Mouse (Mus musculus) liver, embryonic 12.5 days (tissue): ENCODE measurements around the gene Elf5. TPM values are rescaled to one million over a fixed set of nuclear protein-coding genes. Genes with fewer than 3 reads are reported as not detected.

Source experiments
- ATAC-seq: fragments of 200-750 bp; cut with Nextera tagmentation; 2 replicates; pipeline ENCODE4 v1.8.0; 2017; ENCODE audit warnings: moderate number of reproducible peaks, mild to moderate bottlenecking, moderate library complexity
- H3K27ac ChIP-seq: fragments of 300-500 bp; sonication (generic); 2 replicates; pipeline ENCODE4 v1.5.1; 2016; ENCODE audit warnings: mild to moderate bottlenecking
- H3K27me3 ChIP-seq: fragments of 300-500 bp; sonication (generic); replicated peaks from 2 replicates; pipeline ENCODE4 v1.6.1; 2016; ENCODE audit warnings: mild to moderate bottlenecking, moderate library complexity
- H3K36me3 ChIP-seq: fragments of 300-500 bp; sonication (generic); 2 replicates; pipeline ENCODE4 v1.6.1; 2016; ENCODE audit warnings: mild to moderate bottlenecking, moderate library complexity
- H3K4me1 ChIP-seq: fragments of 300-500 bp; sonication (generic); 2 replicates; pipeline ENCODE4 v1.6.1; 2016
- H3K4me2 ChIP-seq: fragments of 300-500 bp; sonication (generic); 2 replicates; pipeline ENCODE4 v1.6.1; 2016; ENCODE audit warnings: mild to moderate bottlenecking, moderate library complexity
- H3K4me3 ChIP-seq: fragments of 300-500 bp; sonication (generic); 2 replicates; pipeline ENCODE4 v1.5.1; 2016; ENCODE audit warnings: mild to moderate bottlenecking, moderate library complexity
- H3K9ac ChIP-seq: fragments of 300-500 bp; sonication (generic); 2 replicates; pipeline ENCODE4 v1.6.1; 2016; ENCODE audit warnings: mild to moderate bottlenecking, moderate library complexity
- H3K9me3 ChIP-seq: fragments of 300-500 bp; sonication (generic); replicated peaks from 2 replicates; pipeline ENCODE4 v1.6.1; 2016; ENCODE audit warnings: mild to moderate bottlenecking, moderate library complexity
- WGBS: fragments of 180-500 bp; shearing (Covaris S2); methylation state at CpG from one replicate; pipeline ENCODE4 v1.1.7; 2016; ENCODE audit not compliant: insufficient replicate concordance; 5-methylcytosine and 5-hydroxymethylcytosine counted together
- polyA plus RNA-seq: library from polyadenylated mRNA; unstranded; fragments of >200 nt; fragmentation: Nextera tagmentation; extraction: Ambion mirVana; gene quantifications from 2 replicates; pipeline ENCODE4 v1.2.1, GENCODE M21; 2016

Gene Elf5
- 0.06 TPM in 1 of 2 replicates, not detected in the other for polyA plus RNA-seq

DNA sequence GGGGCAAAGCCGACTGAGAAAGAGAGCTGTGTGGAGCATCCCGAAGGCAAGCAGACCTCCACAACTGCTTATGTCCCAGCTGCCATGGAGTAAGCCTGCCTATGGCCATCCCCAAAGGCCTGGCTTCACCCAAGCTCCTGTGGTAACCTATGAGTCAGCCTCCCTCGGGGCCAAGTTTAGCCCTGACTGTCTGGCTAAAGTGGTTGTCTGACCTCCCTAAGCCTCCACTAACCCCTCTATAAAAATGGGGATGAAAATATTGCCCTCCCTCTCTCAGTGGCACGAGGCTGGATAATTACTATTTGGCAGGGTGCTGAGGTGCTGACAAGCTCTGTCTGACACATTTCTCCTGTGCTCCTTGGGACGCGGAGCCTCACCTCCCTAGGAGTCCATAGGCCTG is at the start of gene Elf5:
Gene Elf5 (plus strand): TSS at position 341 of the 400 bp plus-strand sequence.
- no peaks in the 10 kb centered on the region for H3K27me3 ChIP-seq
- no peaks in the 10 kb centered on the region for H3K9me3 ChIP-seq
- ATAC-seq, result no peak
- no peaks in the 10 kb centered on the region for H3K36me3 ChIP-seq
- no peak within 1 kb of the TSS for H3K4me2 ChIP-seq
- WGBS, result 66% methylated on average over 6 of the region's 6 CpGs
- H3K4me3 ChIP-seq, result no peak within 1 kb of the TSS
- H3K4me1 ChIP-seq, result no peaks in the 10 kb centered on the region
- no peak within 1 kb of the TSS for H3K27ac ChIP-seq
- no peak within 1 kb of the TSS for H3K9ac ChIP-seq

DNA sequence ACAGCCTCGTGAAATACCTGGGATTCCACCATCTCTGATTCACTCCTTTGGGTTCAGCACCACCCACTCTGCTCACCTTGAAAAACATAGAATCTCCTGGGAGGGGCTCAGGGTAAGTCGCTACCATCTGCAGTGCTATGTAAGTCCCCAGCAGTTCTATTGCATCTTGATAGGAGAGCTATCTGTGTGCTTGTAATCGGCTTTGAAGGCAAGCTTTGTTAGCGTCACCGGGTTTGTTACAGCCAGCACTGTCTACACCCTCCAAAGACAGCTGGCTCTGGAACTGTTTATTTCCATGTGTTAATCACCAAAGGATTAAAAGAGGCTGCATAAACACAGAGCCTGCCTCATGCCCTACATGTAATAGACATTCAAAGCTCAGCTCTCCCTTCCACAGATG is 38.9 kb upstream of the Elf5 start:
- H3K9ac ChIP-seq, result no peak overlapping the region
- H3K4me1 ChIP-seq, result no peaks in the 10 kb centered on the region
- H3K36me3 ChIP-seq, result no peaks in the 10 kb centered on the region
- no peak overlapping the region for H3K27ac ChIP-seq
- no peaks in the 10 kb centered on the region for H3K9me3 ChIP-seq
- H3K4me2 ChIP-seq, result no peak overlapping the region
- H3K27me3 ChIP-seq, result no peaks in the 10 kb centered on the region
- WGBS, result 60% methylated on average over 5 of the region's 5 CpGs
- ATAC-seq, result no peak
- H3K4me3 ChIP-seq, result no peak overlapping the region

DNA sequence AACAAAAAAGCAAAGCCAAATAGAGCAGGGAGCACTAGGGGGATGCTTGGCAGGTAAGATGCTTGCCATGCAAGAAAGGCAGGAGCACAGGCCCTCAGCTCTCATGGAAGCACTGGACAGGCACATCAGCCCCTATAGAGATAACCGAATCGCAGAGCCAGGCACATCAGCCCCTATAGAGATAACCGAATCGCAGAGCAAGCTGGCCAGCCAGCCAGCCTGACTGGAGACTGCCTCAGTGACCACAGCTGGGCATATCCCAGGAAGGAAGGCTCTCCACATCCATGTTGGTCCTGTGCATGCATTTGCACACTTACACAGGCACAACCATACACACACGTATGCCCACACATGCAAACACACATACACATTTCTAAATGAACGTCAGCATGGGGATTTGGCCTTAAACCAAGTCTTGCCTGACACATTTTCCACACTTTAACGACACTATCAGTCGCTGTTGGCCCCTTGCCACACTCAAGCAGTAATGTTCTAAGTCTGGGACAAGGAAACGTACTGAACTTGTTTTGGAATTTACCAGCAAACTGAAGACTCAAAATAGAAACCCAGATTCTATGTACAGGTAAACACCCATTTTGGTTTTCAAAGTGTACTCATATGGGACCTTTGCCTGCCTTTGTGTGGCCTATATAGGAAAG is 31.9 kb upstream of the Elf5 start:
- 55% methylated on average over 9 of the region's 9 CpGs for WGBS
- Histone ChIP-seq H3K27me3 (no peaks in the 10 kb centered on the region), H3K4me1 (no peaks in the 10 kb centered on the region), H3K9me3 (no peaks in the 10 kb centered on the region), H3K4me3 (no peak overlapping the region), H3K4me2 (no peak overlapping the region), H3K27ac (no peak overlapping the region), H3K9ac (no peak overlapping the region), H3K36me3 (no peaks in the 10 kb centered on the region)
- no peak for ATAC-seq

DNA sequence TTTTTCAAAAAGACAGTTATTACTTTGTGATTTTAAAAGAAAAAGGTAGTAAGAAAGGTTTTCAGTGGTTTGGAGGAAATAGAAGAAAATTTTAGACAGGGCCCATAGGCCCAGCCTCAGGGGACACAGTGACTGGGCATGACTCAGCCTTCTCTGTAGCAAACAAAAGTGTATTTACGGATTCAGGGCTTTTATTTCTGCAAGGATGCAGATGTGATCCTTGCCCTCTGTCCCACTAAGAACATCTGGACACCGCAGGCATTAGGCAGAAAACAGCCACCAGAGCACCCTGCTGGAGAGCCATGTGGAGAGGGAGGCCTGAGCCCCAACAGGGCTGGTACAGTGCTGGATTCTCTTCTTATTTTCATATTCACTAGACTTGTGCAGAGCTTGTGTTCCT is 29.3 kb upstream of the Elf5 start:
- Histone ChIP-seq H3K4me1 (no peaks in the 10 kb centered on the region), H3K4me3 (no peak overlapping the region), H3K4me2 (no peak overlapping the region), H3K9ac (no peak overlapping the region), H3K36me3 (no peaks in the 10 kb centered on the region), H3K27ac (no peak overlapping the region), H3K9me3 (no peaks in the 10 kb centered on the region), H3K27me3 (no peaks in the 10 kb centered on the region)
- ATAC-seq, result no peak
- WGBS, result 72% methylated on average over 2 of the region's 2 CpGs

DNA sequence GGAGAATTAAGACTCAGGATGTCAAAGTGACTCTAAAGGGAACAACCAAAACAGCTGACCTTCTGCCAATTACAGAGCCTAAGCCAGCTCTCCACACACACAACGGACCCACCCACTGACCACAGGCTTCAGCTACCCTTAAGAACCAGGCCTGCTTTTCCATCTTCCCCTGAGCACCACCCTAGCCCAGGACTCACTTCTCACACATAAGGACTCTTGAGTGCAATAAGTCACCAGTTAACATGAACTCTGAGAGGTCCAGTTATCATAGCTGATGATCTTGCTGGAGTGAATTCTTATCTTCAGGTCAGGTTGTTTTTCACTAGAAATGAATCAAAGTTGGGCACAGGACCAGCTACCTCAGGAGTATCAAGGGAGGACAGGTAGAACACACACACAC is 23.6 kb upstream of the Elf5 start:
- WGBS, result 71% methylated on average over 1 of the region's 1 CpGs
- no peak for ATAC-seq
- Histone ChIP-seq H3K27me3 (no peaks in the 10 kb centered on the region), H3K4me1 (no peaks in the 10 kb centered on the region), H3K4me2 (no peak overlapping the region), H3K27ac (no peak overlapping the region), H3K36me3 (no peaks in the 10 kb centered on the region), H3K9ac (no peak overlapping the region), H3K9me3 (no peaks in the 10 kb centered on the region), H3K4me3 (no peak overlapping the region)

DNA sequence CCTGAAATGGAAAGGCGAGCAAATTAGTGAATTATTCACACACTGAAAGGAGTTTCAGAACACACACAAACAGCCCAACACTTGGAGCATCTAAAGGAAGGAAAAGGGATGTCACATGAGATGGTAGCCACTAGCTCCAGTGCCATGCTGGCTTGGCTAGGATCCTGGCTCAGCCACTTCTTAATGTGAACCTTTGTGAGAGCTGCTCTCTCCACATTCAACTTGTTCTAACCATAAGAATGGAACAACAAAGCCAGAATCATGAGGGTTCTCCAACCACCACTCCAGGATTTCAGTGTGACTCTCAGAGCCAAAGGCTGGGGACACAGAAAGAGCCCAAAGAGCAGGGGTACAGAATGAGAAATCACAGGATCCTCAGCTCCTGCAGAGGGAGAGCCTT is 23.2 kb upstream of the Elf5 start:
- Histone ChIP-seq H3K27ac (no peak overlapping the region), H3K4me1 (no peaks in the 10 kb centered on the region), H3K27me3 (no peaks in the 10 kb centered on the region), H3K4me3 (no peak overlapping the region), H3K9me3 (no peaks in the 10 kb centered on the region), H3K9ac (no peak overlapping the region), H3K36me3 (no peaks in the 10 kb centered on the region), H3K4me2 (no peak overlapping the region)
- 42% methylated on average over 1 of the region's 1 CpGs for WGBS
- no peak for ATAC-seq

DNA sequence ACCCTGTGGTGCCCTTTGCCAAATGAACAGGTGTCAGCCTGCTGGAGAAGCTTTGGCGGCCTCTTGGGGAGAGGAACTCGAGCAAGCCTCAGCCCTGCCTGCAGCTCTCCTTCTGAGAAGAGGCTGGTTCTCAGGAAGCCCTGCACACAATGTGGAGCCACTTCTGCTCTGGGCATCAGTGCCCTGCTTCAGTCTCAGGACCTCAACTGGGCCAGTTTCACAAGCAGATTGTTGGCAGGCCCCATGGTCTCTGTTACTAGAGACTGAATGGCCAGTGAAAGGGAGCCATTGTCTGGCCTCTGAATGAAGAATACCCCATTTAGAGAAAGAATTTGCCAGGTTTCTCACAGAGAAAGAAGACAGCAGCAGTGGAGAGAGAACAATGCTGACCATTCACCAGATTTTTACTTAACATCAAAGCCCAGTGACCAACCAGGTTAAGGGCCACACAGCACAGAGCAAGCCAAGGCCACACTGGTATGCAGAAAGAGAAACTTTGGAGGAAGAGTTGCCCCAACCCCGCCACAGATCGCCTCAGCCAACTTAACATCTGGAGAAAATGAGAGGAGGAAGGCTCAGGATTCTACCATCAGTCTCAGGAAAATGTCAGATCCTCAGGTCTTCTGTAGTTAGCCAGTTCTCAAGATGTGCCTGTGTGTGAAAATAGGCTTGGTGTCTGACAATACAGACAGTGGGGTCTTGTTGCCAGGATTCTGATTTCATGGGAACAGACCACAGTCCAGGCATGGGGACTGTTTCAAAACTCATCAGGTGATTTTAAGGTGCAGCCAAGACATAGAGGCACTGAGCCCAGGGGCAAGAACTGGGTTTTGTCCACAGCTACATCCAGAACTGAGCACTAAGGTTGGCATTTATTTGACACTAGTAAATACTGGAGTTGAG is 21.2 kb upstream of the Elf5 start:
- H3K4me3 ChIP-seq, result no peak overlapping the region
- H3K36me3 ChIP-seq, result no peaks in the 10 kb centered on the region
- H3K4me2 ChIP-seq, result no peak overlapping the region
- no peak overlapping the region for H3K27ac ChIP-seq
- H3K27me3 ChIP-seq, result no peaks in the 10 kb centered on the region
- ATAC-seq, result no peak
- no peak overlapping the region for H3K9ac ChIP-seq
- 48% methylated on average over 4 of the region's 4 CpGs for WGBS
- no peaks in the 10 kb centered on the region for H3K4me1 ChIP-seq
- H3K9me3 ChIP-seq, result no peaks in the 10 kb centered on the region

DNA sequence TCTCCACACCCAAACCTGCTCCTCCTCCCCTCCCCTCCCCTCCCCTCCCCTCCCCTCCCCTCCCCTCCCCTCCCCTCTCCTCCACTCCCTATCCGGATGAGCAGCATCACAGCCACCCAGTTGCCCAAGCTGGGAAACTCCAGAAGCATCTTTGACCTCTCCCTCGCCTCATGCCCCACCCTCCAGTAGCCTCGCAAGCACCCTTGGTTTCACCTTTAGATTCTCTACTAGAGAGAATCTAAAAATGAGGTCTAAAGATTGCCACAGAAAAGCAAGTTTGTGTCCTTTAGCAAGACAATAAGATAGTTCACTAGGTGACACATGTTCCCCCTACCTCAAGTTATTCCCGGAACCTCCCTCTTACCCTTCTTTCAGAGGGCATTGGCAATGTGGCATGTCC is 19.9 kb upstream of the Elf5 start:
- Histone ChIP-seq H3K9me3 (no peaks in the 10 kb centered on the region), H3K9ac (no peak overlapping the region), H3K27ac (no peak overlapping the region), H3K4me3 (no peak overlapping the region), H3K4me2 (no peak overlapping the region), H3K27me3 (no peaks in the 10 kb centered on the region), H3K4me1 (no peaks in the 10 kb centered on the region), H3K36me3 (no peaks in the 10 kb centered on the region)
- ATAC-seq, result no peak
- 84% methylated on average over 3 of the region's 4 CpGs for WGBS

DNA sequence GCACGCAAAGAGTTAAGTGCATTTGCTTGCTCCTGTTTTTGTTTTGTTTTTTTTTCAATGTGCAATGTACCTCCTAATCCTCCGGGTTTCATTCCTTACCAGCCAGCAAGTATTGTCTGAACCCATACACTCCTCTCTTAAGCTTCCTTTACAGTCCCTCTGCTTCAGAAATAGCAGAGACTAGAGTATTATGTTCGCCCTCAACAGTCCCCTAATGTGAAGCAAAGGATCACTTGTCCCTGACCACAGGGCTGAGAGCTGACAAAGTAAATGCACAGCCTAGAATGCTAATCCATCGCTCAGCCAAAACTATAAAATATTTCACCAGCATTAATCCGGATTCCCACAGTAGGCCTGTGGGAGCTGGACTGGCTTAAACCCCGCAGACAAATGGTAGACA is 13.4 kb upstream of the Elf5 start:
- Histone ChIP-seq H3K27me3 (no peaks in the 10 kb centered on the region), H3K9me3 (no peaks in the 10 kb centered on the region), H3K4me3 (no peak overlapping the region), H3K36me3 (no peaks in the 10 kb centered on the region), H3K4me2 (no peak overlapping the region), H3K9ac (no peak overlapping the region), H3K4me1 (no peaks in the 10 kb centered on the region), H3K27ac (no peak overlapping the region)
- 61% methylated on average over 6 of the region's 6 CpGs for WGBS
- no peak for ATAC-seq

DNA sequence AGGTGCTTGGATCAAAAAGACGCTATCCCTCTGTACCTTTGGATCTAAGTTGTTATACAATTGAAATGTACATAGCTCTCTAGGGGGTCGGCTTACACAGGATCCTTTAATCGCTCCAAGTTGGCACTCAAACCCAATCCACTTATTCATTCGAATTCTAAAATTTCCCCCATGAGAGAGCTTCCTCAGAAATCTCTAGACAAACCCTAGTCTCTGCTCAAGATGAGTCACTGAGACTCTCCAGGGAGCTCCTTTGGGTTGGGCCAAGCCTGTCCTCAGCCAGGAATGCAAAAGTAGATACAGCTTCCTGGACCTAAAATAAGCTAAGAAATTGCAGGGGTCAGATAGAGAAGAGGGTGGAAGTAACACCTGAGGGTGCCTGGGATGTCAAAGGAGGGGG is 10.8 kb upstream of the Elf5 start:
- Histone ChIP-seq H3K4me3 (no peak overlapping the region), H3K9ac (no peak overlapping the region), H3K27ac (no peak overlapping the region), H3K9me3 (no peaks in the 10 kb centered on the region), H3K4me1 (no peaks in the 10 kb centered on the region), H3K27me3 (no peaks in the 10 kb centered on the region), H3K36me3 (no peaks in the 10 kb centered on the region), H3K4me2 (no peak overlapping the region)
- ATAC-seq, result no peak
- 62% methylated on average over 4 of the region's 4 CpGs for WGBS

DNA sequence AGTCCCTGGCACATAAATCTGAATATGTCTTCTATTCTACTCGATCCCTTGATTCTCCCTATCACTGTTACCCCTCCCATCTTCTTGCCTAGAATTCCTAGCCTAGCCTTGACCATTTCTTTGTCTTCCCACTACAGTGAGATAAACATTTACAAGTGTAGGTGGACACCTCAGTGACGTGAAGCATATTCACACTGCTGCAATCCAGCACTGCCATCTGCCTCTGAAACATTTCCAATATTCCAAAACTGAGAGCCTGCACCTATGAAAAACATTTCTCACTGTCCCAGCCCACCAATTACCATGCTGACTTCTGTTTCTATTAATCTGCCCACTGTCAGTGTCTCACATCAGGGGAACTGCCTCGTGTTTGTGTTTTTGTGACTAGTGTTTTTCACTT is 5.2 kb upstream of the Elf5 start:
- ATAC-seq, result no peak
- no peak overlapping the region for H3K4me2 ChIP-seq
- H3K9me3 ChIP-seq, result no peaks in the 10 kb centered on the region
- H3K4me3 ChIP-seq, result no peak overlapping the region
- no peaks in the 10 kb centered on the region for H3K4me1 ChIP-seq
- H3K27me3 ChIP-seq, result no peaks in the 10 kb centered on the region
- H3K9ac ChIP-seq, result no peak overlapping the region
- H3K36me3 ChIP-seq, result no peaks in the 10 kb centered on the region
- no peak overlapping the region for H3K27ac ChIP-seq
- WGBS, result 55% methylated on average over 3 of the region's 3 CpGs

DNA sequence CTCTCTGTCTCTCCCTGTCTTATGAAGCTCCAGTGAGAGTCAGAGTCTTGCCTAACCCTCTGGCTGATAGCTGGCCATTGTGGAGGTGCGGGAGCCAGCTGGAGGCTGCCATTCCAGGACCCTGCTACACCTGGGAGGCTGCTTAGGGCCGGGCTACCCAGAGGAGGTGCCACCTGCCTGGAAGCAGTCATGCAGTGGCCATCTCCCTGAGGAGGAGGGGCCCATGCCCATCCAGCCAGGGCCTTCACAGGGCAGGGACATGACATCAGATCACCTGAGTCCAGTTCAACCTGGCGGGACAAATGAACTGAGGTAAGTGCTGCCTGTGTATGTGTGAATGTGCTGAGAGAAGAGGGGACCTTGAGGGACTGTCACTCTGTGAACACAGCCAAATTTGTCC is 328 bp downstream of the Elf5 start:
- H3K4me3 ChIP-seq, result no peak overlapping the region
- H3K9ac ChIP-seq, result no peak overlapping the region
- ATAC-seq, result no peak
- H3K9me3 ChIP-seq, result no peaks in the 10 kb centered on the region
- no peaks in the 10 kb centered on the region for H3K27me3 ChIP-seq
- H3K4me2 ChIP-seq, result no peak overlapping the region
- WGBS, result 73% methylated on average over 3 of the region's 3 CpGs
- no peak overlapping the region for H3K27ac ChIP-seq
- H3K4me1 ChIP-seq, result no peaks in the 10 kb centered on the region
- H3K36me3 ChIP-seq, result no peaks in the 10 kb centered on the region
